Mouse (Mus musculus): ENCODE data around the gene Rhbdf1. TPM values are rescaled to one million over a fixed set of nuclear protein-coding genes. Genes with fewer than 3 reads are reported as not detected.
A peak's percentile ranks its signal among the peaks of the same experiment; 100 is the strongest.

The Rhbdf1 gene
- polyA plus RNA-seq, 1 experiment: 39.7 TPM

- TF ChIP-seq POLR2A (IDR thresholded peaks at IDR 0.05; ENCODE audit: borderline replicate concordance, extremely low read depth, insufficient read depth, insufficient read length, poor library complexity, severe bottlenecking): no peak
- no peak for DNase-seq (ENCODE audit: low read depth)
These were observed 4.9 kb upstream of the Rhbdf1 start for GRCm38 (mm10) chr11:32227041-32227440.

- TF ChIP-seq CTCF (IDR thresholded peaks at IDR 0.05; ENCODE audit: borderline replicate concordance, extremely low read depth, insufficient read depth, insufficient read length): no peak
- peak; percentile 92 for TF ChIP-seq POLR2A (IDR thresholded peaks at IDR 0.05; ENCODE audit: borderline replicate concordance, extremely low read depth, insufficient read depth, insufficient read length, poor library complexity, severe bottlenecking)
These were observed 4.2 kb upstream of the Rhbdf1 start, which contains the start of gene Mpg for GRCm38 (mm10) chr11:32226124-32226871. Gene Mpg (plus strand): TSS chr11:32226505.

GRCm38 (mm10) chr11:32225222-32226104, 3.4 kb upstream of the Rhbdf1 start:
- peak; percentile 43 for DNase-seq (ENCODE audit: low read depth)
- TF ChIP-seq CTCF (IDR thresholded peaks at IDR 0.05; ENCODE audit: borderline replicate concordance, extremely low read depth, insufficient read depth, insufficient read length) (no peak), POLR2A (IDR thresholded peaks at IDR 0.05; ENCODE audit: borderline replicate concordance, extremely low read depth, insufficient read depth, insufficient read length, poor library complexity, severe bottlenecking) (no peak)

More at GRCm38 (mm10) chr11:32226124-32226871, 4.2 kb upstream of the Rhbdf1 start, which contains the start of gene Mpg:
- DNase-seq (ENCODE audit: low read depth): peak; percentile 94

- peak; percentile 88 for DNase-seq (ENCODE audit: low read depth)
- no peak for TF ChIP-seq CTCF (IDR thresholded peaks at IDR 0.05; ENCODE audit: borderline replicate concordance, extremely low read depth, insufficient read depth, insufficient read length)
- no peak for TF ChIP-seq POLR2A (IDR thresholded peaks at IDR 0.05; ENCODE audit: borderline replicate concordance, extremely low read depth, insufficient read depth, insufficient read length, poor library complexity, severe bottlenecking)
These were observed 2.5 kb upstream of the Rhbdf1 start for GRCm38 (mm10) chr11:32224468-32225139.

GRCm38 (mm10) chr11:32223297-32223967, 1.3 kb upstream of the Rhbdf1 start:
- DNase-seq (ENCODE audit: low read depth): no peak
- TF ChIP-seq POLR2A (IDR thresholded peaks at IDR 0.05; ENCODE audit: borderline replicate concordance, extremely low read depth, insufficient read depth, insufficient read length, poor library complexity, severe bottlenecking) (no peak), CTCF (IDR thresholded peaks at IDR 0.05; ENCODE audit: borderline replicate concordance, extremely low read depth, insufficient read depth, insufficient read length) (peak; percentile 9; the same call in 1 of the 2 replicates)

- peak; percentile 32 for DNase-seq (ENCODE audit: low read depth)
- TF ChIP-seq CTCF (IDR thresholded peaks at IDR 0.05; ENCODE audit: borderline replicate concordance, extremely low read depth, insufficient read depth, insufficient read length) (no peak), POLR2A (IDR thresholded peaks at IDR 0.05; ENCODE audit: borderline replicate concordance, extremely low read depth, insufficient read depth, insufficient read length, poor library complexity, severe bottlenecking) (no peak)
These were observed 582 bp upstream of the Rhbdf1 start for GRCm38 (mm10) chr11:32222570-32223194.

GRCm38 (mm10) chr11:32221225-32221950, 712 bp downstream of the Rhbdf1 start:
- TF ChIP-seq POLR2A (IDR thresholded peaks at IDR 0.05; ENCODE audit: borderline replicate concordance, extremely low read depth, insufficient read depth, insufficient read length, poor library complexity, severe bottlenecking): no peak
- no peak for TF ChIP-seq CTCF (IDR thresholded peaks at IDR 0.05; ENCODE audit: borderline replicate concordance, extremely low read depth, insufficient read depth, insufficient read length)
- DNase-seq (ENCODE audit: low read depth): peak; percentile 48

GRCm38 (mm10) chr11:32220607-32221224, 1.4 kb downstream of the Rhbdf1 start:
- DNase-seq (ENCODE audit: low read depth): no peak
- no peak for TF ChIP-seq POLR2A (IDR thresholded peaks at IDR 0.05; ENCODE audit: borderline replicate concordance, extremely low read depth, insufficient read depth, insufficient read length, poor library complexity, severe bottlenecking)
- TF ChIP-seq CTCF (IDR thresholded peaks at IDR 0.05; ENCODE audit: borderline replicate concordance, extremely low read depth, insufficient read depth, insufficient read length): no peak

GRCm38 (mm10) chr11:32219287-32219686, 2.8 kb downstream of the Rhbdf1 start:
- DNase-seq (ENCODE audit: low read depth): no peak
- TF ChIP-seq POLR2A (IDR thresholded peaks at IDR 0.05; ENCODE audit: borderline replicate concordance, extremely low read depth, insufficient read depth, insufficient read length, poor library complexity, severe bottlenecking): no peak
- TF ChIP-seq CTCF (IDR thresholded peaks at IDR 0.05; ENCODE audit: borderline replicate concordance, extremely low read depth, insufficient read depth, insufficient read length): no peak

All from brain, embryonic 14.5 days (tissue).